Mouse (Mus musculus) inflammation-experienced regulatory T-cells, adult 6 months (primary cell): ENCODE data around the gene Icam1. TPM values are rescaled to one million over a fixed set of nuclear protein-coding genes. Genes with fewer than 3 reads are reported as not detected.

ENCODE experiments used
- ATAC-seq: one replicate; pipeline ENCODE4 v1.8.0; 2017
- polyA plus RNA-seq, 3 experiments: library from polyadenylated mRNA; unstranded; fragments of 100-300 nt; shearing (Covaris generic); gene quantifications; one replicate each; pipeline ENCODE4 v1.2.1; 2017

Icam1 gene
- polyA plus RNA-seq, result 10 to 100 TPM; 50.8 to 92.7 (median 68.9) TPM

DNA sequence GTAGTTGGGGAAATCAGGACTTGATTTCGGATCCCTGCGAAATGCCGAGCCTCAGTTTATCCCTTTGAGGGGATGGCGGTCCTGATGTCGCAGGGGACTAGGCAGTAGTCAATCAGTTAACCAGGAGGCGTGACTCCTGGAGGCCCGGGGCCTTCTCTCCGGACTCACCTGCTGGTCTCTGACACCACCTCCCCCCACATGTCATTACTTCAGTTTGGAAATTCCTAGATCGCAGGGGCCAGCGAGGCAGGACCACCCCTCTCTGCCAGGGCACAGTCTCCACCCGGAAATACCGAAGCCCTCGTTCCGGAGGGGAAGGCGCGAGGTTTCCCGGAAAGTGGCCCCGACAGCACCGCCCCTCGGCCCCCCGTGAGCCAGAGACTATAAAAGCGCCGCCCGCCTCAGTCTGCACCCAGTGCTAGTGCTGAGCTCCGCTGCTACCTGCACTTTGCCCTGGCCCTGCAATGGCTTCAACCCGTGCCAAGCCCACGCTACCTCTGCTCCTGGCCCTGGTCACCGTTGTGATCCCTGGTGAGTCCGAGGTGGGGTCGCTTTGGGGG, at the start of gene Icam1:
Gene Icam1 (plus strand): TSS at position 415 of the 560 bp plus-strand sequence.
- peak; percentile 80 for ATAC-seq

DNA sequence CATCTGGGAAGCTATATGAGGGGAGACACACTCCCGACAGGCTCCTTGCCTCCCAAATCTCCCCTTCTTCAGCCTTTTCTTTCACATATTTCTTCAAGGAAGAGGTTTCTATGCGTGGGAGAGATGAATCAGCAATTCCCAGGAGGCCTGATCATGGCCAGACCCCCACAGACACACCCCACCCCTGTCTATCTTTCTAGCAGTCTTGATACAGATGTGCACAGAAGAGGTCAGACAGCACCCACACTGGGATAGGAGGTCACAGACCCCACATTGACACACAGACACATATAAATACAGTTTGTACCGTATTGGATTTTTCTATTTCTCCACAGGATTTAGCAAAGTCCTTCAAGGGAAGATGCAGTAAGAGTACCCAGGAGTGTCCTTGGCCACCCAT, 49.8 kb upstream of the Icam1 start:
- no peak for ATAC-seq

DNA sequence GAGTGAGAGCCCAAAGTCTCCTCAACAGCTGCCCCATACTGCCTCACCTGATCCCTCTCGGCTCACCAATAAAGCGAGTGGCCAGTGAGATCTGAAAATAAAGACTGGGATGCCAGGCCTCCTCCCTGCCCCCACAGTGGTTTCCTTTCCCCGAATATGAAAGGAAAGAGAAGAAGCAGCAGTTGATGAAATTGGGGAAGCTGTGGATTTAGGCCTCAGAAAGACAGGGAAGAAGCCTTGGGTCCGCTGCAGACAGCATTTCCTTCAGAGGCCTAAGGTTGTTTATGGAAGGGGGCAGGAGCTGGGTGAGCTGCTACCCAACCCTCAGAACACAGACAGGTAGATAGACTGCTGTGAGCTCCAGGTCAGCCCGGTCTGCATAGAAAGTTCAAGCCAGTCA, 49.0 kb upstream of the Icam1 start:
- no peak for ATAC-seq

DNA sequence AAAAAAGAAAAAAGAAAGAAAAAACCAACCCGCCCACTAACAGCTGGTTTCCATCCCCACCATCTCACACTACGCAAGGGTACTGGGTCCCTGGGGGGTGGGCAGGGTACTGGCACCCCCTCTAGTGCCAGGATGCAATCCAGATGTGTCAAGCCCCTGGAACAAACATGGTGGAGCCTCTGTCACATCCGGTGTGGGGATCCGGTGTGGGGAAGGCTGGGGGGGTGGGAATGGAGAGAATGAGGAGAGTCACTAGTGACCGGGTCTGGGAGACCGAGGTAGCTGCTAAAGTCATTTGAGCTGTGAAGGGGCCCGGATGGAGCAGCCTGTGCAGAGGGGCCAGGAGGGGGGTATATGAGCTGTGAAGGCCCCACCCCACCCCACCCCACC, 44.0 kb upstream of the Icam1 start:
- no peak for ATAC-seq

DNA sequence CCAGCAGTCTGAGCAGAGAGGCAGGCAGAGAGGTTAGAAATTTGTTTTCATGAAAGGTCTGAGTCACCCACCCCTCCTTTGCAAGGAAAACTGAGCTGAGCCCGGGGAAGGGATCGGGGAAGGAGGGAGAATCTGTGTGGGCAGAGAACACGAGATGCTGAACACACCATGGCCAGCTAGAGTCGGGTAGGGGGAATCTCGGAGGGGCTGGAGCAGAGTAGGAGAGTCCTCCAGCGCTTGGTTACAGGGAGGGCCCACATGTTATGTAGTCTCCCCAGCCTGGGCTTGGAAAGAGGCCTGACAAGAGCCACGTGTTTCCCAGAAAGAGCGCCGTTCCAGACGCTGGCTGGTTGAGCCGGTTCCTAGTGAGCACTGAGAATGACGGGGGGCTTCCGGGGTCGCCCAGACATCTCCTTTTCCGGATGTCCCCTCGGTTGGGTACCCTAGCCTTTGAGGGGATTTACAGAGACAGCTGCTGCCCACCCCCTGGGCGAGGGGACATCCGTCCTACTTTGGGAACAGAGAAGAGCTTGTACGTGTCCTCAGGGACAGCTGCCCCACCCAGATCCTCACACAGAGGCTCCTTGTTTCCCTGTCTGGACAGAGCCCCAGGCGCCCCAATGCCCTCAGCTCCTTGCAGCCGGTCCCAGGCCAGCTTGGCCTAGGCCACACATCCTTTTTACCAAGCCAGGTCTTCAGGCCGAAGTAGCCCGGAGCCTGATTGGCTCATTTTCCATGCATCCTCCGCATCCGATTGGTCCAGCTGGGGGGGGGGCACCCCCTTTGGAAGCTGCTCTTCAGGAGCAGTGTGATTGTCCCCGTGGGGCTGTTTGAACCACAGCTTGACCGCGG, 43.4 kb upstream of the Icam1 start:
- no peak for ATAC-seq

DNA sequence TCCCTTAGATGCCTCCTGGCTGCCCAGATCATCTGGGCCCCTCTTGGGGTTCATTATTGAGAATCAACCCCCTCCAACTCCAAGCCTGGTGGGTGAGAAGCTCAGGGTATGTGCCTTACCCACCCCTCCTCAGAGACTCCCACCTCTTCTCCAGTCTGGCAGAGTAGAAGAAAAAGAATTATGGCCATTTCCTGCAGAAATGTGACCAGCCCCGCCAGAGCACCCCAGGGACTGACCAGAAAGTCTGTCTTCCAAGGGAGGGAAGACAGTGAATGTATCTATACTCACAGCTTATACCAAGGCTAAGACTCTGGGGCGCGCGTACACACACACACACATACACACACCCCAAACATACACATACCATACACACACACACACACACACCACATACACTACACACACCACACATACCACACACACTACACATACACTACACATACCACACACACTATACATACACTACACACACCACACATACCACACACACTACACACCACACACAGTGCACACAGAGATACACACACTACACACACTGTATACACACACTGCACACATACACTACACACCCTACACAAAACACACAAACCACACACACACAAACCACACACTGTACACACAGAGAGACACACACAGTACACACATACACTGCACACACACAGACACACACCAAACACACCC, 42.6 kb upstream of the Icam1 start:
- ATAC-seq, result no peak

DNA sequence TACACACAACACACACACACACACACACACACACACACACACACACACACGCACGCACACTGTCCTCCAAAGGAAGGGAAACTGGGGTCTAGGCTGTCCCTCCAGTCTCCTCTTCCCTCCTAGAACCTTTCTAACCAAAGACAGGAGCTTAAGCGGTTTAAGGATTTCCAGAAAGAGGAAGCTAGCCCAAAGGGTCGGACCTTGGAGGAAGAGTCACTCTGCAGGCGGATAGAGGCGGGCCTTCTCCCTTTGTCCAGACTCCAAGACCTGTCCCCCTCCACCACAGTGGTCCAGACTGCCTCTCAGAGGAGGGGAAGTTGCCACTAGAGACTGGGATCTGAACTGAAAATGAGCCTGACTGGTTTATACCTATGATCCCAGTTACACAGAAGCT, 42.1 kb upstream of the Icam1 start:
- no peak for ATAC-seq

DNA sequence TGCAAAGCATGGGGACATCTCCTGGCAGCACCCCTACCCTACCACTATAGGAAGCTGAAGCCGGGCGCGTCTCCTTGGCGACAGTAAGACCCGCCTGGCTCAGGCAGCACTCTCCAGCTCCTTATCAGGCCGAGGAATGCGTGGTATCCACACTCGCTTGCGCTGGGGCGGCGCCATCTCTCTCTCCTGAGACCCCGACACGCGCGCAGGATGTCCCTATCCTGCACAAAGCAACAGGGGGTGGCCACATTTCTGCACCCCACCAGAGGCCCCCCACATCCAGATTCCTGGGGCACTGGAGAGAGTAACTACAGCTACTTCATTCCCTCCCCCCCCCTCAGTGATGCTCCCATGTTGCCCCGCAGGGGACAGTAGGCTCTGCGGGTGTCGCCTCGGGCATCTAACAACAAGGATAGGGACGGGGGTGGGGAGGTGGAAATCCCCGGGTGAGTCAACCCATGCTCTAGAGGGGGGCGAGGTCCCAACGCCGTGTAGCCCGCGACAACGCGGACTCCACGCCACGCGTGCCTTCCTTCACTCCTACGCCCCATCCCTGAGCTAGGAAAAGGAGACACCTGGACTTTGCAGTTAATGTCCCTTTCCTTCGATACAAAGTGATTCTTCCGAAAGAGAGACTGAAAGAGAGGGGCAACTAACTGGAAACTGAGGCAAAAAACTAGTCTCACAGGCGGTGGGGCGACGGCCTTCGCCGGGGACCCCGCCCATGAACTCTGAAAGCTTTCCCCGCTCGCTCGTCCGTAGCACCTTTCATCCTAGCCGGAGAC, 40.2 kb upstream of the Icam1 start:
- peak; percentile 53 for ATAC-seq

DNA sequence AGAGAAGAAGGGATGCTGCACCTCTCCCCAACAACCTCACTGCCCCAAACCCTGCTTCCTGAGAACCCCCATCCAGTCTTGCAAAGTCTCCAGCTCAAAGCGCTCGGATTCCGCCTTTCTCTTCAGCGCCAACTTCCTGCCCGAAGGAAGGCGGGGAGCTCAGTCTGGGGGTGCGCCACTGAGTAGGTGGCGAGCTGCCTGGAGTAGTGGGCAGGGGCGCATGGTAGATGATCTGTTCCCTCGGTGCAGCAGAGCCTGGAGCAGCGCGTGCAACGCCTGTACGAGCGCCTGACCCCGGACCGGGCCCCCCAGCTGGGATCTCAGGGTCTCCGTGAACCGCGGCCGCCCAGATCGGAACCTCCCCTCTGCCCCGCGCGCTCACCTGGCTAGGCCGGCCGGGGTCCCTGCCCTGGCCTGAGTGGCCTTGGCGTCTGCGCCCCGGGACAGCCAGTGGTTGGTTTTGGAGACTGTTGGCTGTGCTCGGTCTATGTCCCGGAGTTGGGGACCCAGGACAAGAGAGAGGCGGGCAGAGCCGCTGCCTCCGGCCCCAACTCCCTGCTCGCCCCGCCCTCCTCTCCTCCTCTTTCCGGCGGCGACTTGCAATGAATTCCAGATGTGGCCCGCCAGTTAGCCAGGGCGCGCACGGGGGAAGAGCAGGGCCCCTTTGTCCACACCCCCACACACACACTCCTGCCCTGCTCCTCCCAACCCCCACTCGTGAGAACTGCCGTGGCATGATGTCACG, 39.4 kb upstream of the Icam1 start, which contains the start of gene S1pr2:
Gene S1pr2 (minus strand): TSS at position 566 of the 745 bp plus-strand sequence.
- peak; percentile 75 for ATAC-seq

DNA sequence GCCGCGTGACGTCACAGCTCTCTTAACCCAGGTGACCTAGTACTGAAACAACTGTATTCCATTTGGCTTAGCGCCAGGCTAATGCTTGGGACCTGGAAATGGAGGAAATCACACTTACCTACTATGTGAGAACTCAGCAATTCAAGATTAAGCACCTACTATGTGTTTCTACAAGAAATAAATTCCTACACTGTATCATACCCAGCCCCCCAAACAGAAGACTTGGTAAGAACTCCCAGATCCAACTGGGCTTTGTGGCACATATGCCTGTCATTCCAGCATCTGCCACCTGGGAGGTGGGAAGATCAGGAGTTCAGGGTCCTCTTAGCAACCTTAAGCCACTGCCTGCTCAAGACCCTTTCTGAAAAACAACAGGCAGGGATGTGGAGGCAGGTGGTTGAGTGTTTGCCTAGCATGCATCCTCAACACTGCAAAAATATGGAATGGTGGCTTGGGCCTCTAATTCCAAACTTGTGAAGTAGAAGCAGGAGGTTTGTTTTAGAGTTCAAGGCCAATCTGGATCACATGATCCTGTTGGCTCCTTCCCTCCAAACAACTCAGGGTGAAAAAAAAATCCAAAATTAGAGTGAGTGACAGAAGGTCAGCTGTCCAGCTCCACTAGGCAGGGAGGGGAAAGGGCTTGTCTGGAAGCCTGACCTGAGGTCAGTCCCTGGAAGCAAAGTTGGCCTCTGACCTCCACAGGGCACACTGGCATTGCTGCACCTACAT, 38.7 kb upstream of the Icam1 start:
- no peak for ATAC-seq

DNA sequence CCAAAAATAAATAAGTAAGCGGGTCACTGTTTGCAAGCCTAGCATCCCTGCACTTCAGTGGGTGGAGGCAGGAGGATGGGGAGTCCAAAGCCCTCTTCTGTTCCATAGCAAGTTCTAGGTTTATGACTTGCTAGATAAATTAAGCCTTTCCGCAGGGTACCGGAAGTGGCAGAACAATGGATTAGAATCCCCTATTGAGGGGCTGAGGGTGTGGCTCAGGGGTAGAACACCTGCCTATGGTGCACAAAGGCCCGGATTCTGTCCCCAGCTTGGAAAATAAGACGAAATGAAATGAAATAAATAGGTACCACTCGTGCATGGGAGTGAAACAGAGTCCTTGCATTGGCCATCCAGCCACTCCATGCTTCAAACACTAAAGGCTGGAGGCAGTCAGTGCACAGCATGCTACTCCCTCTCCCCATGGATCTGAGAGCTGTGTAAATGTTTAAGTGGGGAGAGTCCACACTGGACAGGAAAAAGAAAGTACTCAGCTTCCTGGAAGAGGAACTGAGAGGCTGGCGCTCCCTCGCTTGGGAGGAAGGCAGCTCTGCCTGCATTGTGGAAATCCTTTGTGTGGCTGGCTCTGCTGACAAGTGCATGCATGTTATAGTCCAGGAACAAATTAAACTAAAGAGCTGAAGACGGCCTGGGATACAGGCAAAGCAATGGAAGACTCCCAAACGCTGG, 37.2 kb upstream of the Icam1 start:
- no peak for ATAC-seq

DNA sequence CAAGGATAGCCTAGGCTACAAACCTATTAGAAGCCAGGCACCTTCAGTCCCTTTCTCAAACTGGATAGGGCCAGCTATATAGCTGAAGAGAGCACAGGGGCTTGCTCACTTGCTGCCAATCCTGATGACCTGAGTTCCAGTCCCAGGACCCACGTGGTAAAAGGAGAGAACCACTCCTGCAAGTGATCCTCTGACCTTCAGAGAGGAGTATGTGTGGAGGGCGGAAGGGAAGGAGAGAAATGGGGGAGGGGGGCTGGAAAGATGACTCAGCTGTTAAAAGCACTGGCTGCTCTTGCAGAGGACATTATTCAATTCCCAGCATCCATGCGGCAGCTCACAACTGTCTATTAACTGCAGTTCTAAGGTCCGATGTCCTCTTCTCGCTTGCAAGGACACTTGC, 36.6 kb upstream of the Icam1 start:
- ATAC-seq, result no peak

DNA sequence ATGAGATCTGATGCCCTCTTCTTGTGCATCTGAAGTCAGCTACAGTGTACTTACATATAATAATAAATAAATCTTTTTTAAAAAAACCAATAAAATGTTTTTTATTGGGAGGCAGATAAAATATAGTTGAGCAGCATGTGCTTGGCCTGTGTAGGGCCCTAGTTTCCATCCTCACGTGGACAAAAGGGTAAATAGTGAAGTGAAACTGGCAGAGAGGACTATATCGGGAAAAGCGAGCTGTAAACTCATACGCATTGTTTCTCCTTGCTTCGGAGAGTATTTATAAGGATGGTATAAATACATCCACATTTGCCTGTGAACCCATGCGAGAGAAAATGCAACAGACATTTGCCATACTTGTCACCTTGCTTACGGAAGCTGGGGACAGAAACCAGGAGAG, 36.0 kb upstream of the Icam1 start:
- ATAC-seq, result no peak

DNA sequence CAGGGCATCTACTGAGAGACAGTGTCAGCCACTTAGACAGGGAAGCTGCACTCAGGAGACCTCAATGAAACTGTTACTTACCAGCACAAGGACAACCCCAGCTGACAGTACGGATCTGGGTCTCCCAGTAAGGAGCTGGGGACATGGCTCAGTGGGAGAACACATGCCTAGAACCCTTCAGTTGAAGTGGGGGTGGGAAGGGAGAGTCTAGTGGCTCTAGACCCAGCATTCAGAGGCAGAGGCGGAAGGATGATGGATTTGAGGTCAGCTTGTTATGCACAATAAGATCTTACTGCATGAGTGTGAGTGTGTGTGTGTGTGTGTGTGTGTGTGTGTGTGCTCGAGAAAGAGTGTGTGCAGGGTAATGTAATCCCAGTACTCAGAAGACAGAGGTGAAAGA, 33.6 kb upstream of the Icam1 start:
- no peak for ATAC-seq

DNA sequence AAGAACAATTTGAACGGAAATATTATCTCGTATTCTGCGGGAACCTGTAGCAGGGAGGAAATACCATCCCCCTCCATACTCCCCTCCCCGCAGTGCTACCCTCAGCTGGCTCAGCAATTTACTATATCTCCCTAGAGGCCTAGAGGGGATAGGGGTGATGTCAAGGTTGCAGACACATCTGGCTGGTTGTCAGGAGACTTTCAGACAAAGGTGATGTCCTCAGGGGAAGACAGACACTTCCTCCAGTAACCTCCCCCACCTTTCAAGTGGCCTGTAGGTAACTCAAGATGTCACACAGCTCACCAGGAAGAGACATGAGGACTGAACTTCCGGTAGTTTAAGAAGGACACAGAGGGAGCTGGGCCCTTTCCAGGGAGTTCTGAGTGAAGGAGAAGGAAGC, 32.6 kb upstream of the Icam1 start:
- peak; percentile 84 for ATAC-seq

DNA sequence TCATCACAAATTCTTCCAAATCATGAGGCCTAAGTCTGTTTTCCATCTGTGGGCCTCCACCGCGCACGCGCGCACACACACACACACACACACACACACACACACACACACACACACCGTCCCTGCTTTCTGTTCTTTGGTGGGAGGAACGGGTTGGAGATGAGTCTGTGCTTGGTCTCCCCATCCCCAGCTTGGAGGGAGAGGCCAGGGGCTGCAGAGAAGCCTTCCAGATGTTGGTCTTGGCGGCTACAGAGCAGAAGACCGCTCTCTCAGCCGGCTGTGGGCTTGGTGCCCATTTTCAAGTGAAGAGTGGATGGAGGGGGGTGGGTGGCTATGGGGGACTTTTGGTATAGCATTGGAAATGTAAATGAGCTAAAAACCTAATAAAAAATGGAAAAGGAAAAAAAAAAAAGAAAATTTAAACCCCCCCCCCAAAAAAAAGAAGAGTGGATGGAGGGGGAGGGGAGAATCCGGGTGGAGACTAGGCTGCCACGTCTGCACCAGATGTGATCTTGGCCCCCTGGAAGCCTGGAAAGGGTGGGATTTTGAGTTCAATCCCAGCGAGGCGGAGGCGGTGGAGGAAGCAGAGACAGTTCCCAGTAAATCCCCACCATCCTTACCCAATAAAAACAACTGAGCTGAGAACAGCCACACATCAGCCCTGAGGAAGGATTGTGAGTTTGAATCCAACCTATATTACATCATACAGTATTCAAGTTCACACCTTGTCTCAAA, 28.7 kb upstream of the Icam1 start:
- ATAC-seq, result no peak

DNA sequence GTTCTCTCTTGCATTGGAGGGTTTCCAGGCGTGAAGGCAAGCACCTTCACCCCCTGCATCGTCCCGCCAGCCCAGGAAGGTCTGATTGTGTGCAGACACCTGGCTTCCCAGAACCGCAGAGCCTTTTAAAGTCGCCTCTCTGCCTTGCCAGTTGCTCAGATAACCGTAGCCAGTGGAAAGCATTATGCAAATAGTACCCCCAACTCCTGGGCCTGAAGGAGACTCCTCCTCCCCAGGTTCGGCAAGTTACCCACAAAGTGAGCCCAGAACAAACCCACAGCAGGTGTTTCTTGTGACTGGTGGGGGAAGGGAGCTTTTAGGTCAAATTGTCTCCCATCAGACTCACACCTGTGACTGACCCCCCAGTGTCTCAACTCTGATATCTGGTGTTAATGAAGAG, 27.8 kb upstream of the Icam1 start:
- peak; percentile 28 for ATAC-seq

DNA sequence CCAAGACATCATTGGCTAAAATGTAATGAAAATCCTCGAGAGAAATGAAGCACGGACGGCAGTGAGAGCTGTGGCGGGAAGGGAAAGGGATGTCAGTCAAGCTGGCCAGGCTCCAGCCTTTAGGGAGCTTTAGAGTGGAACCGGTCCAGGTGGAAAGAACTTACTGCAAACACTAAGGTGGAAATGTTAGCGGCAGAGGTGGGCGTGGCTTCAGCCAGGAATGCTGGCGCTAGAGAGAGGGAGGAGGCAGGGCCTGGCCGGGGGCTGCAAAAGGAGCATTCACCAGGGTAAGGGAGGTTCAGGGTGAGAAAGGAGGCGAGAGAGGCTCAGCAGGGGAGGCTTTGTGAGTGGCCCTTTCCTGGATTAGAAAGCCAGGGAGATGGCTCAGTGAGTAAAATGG, 24.9 kb upstream of the Icam1 start:
- no peak for ATAC-seq

DNA sequence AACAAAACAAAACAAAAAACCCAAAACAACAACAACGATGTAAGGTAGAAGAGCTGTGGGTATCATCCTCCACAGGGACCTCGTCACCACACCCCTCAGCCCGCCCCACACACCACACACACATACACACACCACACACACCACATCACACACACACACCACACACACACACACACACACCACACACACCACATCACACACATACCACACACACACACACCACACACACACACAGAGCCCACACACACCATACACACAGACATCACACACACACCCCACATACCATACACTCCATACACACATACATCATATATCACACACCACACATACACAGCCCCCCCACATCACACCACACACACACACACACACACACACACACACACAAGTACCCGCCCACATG, 24.2 kb upstream of the Icam1 start:
- ATAC-seq, result no peak
